Mouse (Mus musculus) mouse embryonic stem cell (cell line): ENCODE results near the gene Mgat5.

Experiments used
- in situ Hi-C, 2 experiments: fragments of 300-500 bp; cut with MboI; formaldehyde crosslinking; loops; 1 replicate in 1 of 2; 3 replicates in 1 of 2; pipeline ENCODE4 v1.14.3; 2019 to 2020; ENCODE audit warnings: low sequenced_read_pairs in 2 of 2, low pct_unique_long_range_greater_than_20kb in 1 of 2, mixed read lengths in 1 of 2; ENCODE audit not compliant: unreplicated experiment in 1 of 2

The Mgat5 gene

DNA sequence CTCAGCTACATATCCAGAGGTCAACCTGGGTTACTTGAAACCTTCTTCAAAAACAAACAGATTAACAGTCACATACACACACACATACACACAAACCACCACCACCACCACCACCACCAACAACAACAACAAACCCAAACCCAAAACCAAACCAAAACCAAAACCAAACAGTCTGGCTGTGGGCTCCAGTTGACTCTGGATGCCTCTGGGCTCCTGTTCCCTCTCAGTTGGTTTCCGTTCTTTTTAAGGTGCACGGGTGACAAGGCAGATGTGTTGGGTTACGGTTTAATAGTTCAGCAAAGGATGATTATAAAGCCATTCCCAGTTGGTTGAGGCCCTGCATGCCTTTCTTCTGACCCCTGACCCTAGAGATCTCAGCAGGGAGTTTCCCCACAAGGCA is 8.6 kb downstream of the Mgat5 start:
- in situ Hi-C loops = no loop called here

DNA sequence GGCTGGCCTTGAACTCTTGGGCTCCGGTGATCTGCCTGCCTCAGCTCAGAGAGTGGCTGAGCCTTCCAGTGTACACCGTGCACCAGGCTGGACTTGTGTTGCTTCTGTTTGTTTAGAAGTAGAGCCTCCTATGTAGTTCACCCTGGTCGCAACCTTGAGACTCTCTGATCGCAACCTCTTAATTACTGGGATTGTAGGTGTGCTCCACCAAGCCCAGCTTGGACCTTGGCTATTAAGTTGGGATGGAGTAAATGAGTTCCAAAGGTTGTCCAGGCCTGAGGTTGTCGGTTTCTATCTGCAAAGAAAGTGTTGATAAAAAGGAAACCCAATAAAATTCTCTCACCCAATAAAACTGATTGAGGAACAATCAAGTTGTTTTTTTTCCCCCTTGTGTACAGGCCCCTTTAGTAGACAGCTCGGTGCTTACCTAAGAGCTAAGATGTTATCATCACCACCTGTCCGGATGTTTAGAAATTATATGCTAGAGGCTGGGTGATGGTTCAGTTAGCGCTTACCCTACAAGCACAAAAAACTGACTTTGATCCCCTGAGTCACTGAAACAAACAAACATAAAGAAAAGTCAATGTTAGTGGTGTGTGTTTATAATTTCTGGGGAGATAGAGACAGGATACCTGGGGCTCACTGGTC is 9.9 kb downstream of the Mgat5 start:
- in situ Hi-C loops = no loop called here

DNA sequence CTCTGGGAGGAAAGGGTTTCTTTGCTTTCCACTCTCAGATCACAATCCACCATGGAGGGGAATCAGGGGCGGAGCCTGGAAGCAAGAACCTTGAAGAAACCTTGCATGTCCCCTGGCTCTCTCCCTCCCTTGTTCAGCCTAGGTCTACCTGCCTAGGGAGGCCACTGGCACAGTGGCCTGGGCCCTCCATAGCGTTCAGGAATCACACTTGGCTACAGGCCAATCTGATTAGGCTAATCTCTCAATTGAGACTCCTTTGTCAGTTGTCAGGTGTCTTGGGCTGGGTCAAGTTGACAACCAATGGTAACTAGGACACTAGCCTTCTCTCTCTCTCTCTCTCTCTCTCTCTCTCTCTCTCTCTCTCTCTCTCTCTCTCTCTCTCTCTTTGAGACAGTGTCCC is 12.2 kb downstream of the Mgat5 start:
- in situ Hi-C loops = no loop called here

- in situ Hi-C loops = no loop called here
Measured at GRCm38 (mm10) chr1:127217665-127218064, 12.8 kb downstream of the Mgat5 start.

GRCm38 (mm10) chr1:127218182-127218581 is 13.4 kb downstream of the Mgat5 start:
- in situ Hi-C loops = no loop called here

DNA sequence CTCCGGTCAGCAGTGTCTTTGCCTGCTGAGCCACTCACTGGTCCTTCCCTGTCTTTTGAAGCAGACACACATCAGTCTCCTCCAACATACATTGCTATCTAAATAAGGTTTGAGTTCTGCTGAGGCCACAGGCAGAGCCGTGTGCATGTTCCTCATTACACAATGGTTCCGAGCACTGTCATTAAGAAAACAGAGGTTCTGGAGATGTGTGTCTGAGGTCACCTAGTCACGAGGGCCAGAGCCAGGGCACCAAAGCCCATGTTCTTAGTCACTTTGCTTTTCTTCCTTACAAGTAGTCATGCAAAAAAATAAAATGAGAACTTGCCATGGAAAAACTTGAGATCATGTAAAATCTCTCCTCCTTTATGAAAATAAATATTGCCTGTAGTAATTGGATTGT is 14.3 kb downstream of the Mgat5 start:
- in situ Hi-C loops = no loop called here

DNA sequence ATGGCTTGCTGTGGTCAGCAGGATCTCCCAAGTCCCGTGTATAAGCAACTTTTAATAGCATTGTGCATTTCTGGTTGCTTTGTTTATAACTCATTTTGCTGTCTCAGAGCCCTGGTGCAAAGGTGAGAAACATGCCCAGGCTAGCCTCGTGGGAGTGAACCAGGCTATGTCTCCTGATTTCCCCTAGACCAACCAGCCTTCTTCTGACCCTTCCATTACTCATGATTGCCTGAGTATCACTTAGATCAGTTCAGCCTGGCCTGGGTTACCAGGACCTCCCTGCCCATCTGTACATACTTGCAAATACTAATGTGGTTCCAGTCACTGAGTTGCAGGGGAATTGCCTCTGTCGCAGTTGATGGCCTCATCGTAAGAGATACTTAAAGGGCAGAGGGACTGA is 14.8 kb downstream of the Mgat5 start:
- in situ Hi-C loops = no loop called here

- in situ Hi-C loops = no loop called here
Measured at GRCm38 (mm10) chr1:127221998-127222736, 17.4 kb downstream of the Mgat5 start.

DNA sequence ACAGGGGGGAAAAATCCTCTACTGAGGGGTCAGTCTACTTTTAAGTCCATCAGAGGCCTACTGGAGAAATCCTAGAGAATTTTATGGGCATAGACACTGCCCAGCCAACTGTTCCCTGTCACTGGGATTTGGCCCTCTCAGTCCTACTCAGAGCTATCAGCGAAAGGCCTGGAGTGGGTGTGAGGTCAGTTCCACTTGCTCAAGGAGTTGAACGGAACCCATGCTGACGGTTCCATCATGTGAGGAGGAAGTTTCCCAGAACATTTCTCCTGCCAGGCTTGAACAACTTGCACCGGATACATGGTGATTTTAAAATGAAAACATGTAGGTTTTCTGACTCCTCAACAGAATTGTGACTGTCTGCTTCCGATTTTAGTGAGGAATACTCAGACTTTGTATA is 20.2 kb downstream of the Mgat5 start:
- in situ Hi-C loops = no loop called here

- in situ Hi-C loops = no loop called here
Measured at GRCm38 (mm10) chr1:127229011-127229410, 24.2 kb downstream of the Mgat5 start.

GRCm38 (mm10) chr1:127230468-127230867 is 25.7 kb downstream of the Mgat5 start:
- in situ Hi-C loops = no loop called here

DNA sequence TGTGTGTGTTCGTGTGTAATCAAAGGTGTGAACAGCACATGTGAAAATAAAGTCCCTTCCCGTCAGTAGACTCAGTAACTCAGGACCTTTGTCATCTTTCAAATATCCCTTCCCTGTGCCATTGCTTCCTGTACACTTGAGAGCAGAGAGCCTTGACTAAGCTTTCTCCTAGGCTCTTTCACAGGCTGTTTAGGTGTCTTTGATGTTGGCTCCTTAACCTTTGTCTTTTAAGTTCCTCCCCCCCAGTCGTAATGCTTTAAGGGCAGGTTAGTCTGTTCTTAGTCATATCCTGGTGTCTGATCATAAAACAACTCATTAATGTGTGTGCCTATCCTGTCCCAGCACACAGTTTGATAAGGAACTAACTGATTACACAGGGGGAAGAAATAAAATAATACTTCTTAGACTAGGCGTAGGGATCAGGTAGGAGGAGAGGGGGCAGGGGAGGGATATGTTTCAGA is 28.4 kb downstream of the Mgat5 start:
- in situ Hi-C loops = no loop called here

DNA sequence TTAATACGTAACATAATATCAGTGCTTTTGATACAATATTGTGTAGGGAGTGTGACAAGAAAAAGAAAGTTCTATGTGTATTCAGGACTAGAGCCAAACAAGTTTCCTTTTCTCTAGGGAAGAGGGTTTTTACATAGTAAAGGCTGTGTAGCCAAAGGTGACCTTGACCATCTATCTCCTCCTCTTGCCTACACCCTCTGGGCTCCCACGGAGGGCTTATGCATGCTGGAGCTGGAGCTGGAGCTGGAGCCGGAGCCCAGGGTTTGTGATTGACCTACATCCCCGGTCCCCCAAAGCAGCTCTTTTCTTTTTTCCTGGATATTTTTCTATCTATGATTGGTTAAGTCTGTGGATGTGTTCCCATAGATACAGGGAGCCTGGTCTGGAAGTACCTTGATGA is 30.3 kb downstream of the Mgat5 start:
- in situ Hi-C loops = no loop called here

DNA sequence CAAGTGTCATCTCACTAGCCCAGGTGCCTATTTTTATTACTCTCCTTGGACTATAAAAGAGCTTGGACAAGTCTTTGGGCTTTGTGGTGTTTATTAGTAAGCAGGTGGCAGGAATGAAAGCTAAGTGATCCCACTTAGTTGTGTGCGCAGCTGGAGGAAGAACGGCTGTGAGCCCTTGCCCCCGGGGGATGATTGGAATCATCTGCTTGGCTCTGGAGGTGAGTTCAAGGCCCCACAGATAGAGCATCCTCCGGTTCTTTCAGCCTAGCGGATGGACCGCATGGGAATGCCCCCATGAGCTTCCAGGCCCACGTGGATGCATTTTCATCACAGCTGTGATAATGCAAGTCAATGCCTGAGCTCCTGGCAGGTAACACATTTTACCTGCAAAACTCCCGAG is 31.6 kb downstream of the Mgat5 start:
- in situ Hi-C loops = no loop called here

DNA sequence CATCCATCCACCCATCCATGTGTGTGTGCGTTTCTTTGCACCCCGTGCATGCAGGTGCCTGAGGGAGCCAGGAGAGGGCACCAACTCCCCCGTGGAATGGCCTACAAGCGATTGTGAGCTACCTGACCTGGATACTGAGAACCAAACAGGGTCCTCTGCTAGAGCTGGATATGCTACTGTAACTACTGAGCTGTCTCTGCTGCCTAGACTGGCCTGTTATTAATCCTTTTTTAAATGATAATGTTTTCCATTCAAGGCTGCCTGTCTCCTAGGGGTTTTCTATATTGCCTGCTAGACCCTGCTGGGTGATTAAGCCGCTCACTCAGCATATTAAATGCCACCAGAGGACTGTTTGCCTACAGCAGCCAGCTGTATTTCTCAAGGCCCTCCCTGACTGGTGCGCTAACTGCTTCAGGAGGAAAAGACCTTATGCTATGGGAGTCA is 34.1 kb downstream of the Mgat5 start:
- in situ Hi-C loops = no loop called here

GRCm38 (mm10) chr1:127239914-127240313 is 35.1 kb downstream of the Mgat5 start:
- in situ Hi-C loops = no loop called here

DNA sequence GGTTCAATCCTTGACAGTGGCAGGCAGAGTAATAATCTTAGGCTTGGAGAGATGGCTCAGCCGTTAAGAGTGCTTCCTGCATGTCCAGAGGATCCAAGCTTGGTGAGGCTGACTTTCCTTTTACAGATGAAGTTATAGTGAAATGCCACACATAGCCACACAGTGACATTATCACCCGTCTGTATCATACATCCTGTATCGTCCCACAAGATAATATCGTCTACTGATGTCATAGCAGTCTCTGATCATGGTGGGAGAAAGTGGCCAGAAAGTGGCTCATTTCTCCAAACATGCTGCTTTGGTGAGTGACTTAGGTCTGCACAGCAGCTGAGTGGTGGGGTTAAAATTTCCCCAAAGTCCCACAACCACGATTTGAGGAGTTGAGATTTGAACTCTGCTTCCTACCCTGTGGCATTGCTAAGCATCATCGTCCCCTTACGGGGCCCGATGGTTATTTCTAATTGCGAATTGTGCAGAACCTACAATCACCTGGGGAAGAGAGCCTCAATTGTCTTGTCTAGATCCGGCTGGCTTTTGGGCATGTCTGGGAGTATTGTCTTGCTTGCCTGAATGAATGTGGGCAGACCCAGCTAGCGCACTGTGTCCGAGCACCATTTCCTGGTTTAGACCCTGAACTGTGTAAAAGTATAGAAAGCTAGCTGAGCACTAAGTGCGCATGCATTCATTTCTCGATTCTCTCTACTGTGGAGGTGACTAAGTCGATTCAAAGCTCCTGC is 37.5 kb downstream of the Mgat5 start:
- in situ Hi-C loops = no loop called here

- in situ Hi-C loops = no loop called here
Measured at GRCm38 (mm10) chr1:127242888-127243588, 38.2 kb downstream of the Mgat5 start.
